Mouse (Mus musculus) liver, embryonic 14 days (tissue): ENCODE results near the gene Rasgrf1. TPM values are rescaled to one million over a fixed set of nuclear protein-coding genes. Genes with fewer than 3 reads are reported as not detected.

Experiments used
- polyA plus RNA-seq: library from polyadenylated mRNA; depleted of rRNA; stranded (reverse); fragments of >200 nt; gene quantifications from 2 replicates; pipeline ENCODE4 v1.2.3, GENCODE M21; 2012; rRNA removed

Rasgrf1 gene
- polyA plus RNA-seq: under 0.01 and 0.01 TPM in 2 replicates

GRCm38 (mm10) chr9:89909131-89910010 lies at the start of gene Rasgrf1:
TSS of gene Rasgrf1 (plus strand) at chr9:89909908.

GRCm38 (mm10) chr9:90053852-90054251 lies 144.1 kb downstream of the Rasgrf1 start, which contains the start of gene Ctsh:
TSS of gene Ctsh (plus strand) at chr9:90054152.

Other genes with a start within 250 kb of the Rasgrf1 start
- 19.1 and 22.3 TPM in 2 replicates for gene Tmed3, start 204.8 kb upstream of the Rasgrf1 start, polyA plus RNA-seq
- gene Ankrd34c, start 171.4 kb upstream of the Rasgrf1 start, polyA plus RNA-seq: not detected in 2 replicates
- 34.1 and 45.1 TPM in 2 replicates for gene Ctsh, start 144.2 kb downstream of the Rasgrf1 start, polyA plus RNA-seq
- 134 and 149 TPM in 2 replicates for gene Morf4l1, start 204.9 kb downstream of the Rasgrf1 start, polyA plus RNA-seq